Mouse (Mus musculus): ENCODE measurements around the gene Btg3. TPM values are rescaled to one million over a fixed set of nuclear protein-coding genes. Genes with fewer than 3 reads are reported as not detected.

Btg3 gene
- polyA plus RNA-seq, 1 experiment: 17.0 TPM

- Histone ChIP-seq H3K36me3 (ENCODE audit: control insufficient read depth, insufficient read depth) (no peaks in the 10 kb centered on the region), H3K4me3 (no peak overlapping the region), H3K4me2 (ENCODE audit: low read depth) (no peak overlapping the region), H3K27me3 (ENCODE audit: control insufficient read depth, insufficient read depth, insufficient read length) (no peaks in the 10 kb centered on the region), H3ac (ENCODE audit: control insufficient read depth, insufficient read length) (no peak overlapping the region), H3K79me2 (ENCODE audit: control insufficient read depth, insufficient read depth) (no peaks in the 10 kb centered on the region)
- TF ChIP-seq MYOG (IDR thresholded peaks at IDR 0.05; ENCODE audit: control insufficient read depth in 1 of 3, insufficient read depth in 1 of 3, insufficient read length in 2 of 3, low read depth in 2 of 3) (no peak), E2F4 (IDR thresholded peaks at IDR 0.05; ENCODE audit: insufficient read depth) (no peak), MYOD1 (IDR thresholded peaks at IDR 0.05; ENCODE audit: control insufficient read depth in 1 of 3, insufficient read length in 2 of 3, low read depth in 2 of 3) (no peak), TCF3 (IDR thresholded peaks at IDR 0.05; ENCODE audit: insufficient read length, low read depth) (no peak), TCF12 (IDR thresholded peaks at IDR 0.05; ENCODE audit: insufficient read depth, poor library complexity, severe bottlenecking) (no peak), REST (IDR thresholded peaks at IDR 0.05; ENCODE audit: insufficient read depth, insufficient read length) (no peak), POLR2A (IDR thresholded peaks at IDR 0.05; ENCODE audit: insufficient read length, low read depth) (no peak), USF1 (IDR thresholded peaks at IDR 0.05; ENCODE audit: low read depth) (no peak), CEBPB (IDR thresholded peaks at IDR 0.05; ENCODE audit: insufficient read depth, poor library complexity, severe bottlenecking) (no peak), SRF (IDR thresholded peaks at IDR 0.05; ENCODE audit: control insufficient read depth, insufficient read length, low read depth) (no peak), MAX (IDR thresholded peaks at IDR 0.05; ENCODE audit: low read depth) (no peak), POLR2AphosphoS2 (IDR thresholded peaks at IDR 0.05; ENCODE audit: insufficient read length, low read depth) (no peak)
Observed at GRCm38 (mm10) chr16:78316849-78317248, 60.1 kb downstream of the Btg3 start.

- H3K4me3 ChIP-seq: no peak overlapping the region
- no peak overlapping the region for H3ac ChIP-seq (ENCODE audit: control insufficient read depth, insufficient read length)
- no peaks in the 10 kb centered on the region for H3K79me2 ChIP-seq (ENCODE audit: control insufficient read depth, insufficient read depth)
- no peaks in the 10 kb centered on the region for H3K36me3 ChIP-seq (ENCODE audit: control insufficient read depth, insufficient read depth)
- H3K27me3 ChIP-seq (ENCODE audit: control insufficient read depth, insufficient read depth, insufficient read length): no peaks in the 10 kb centered on the region
- no peak overlapping the region for H3K4me2 ChIP-seq (ENCODE audit: low read depth)
- TF ChIP-seq SRF (IDR thresholded peaks at IDR 0.05; ENCODE audit: control insufficient read depth, insufficient read length, low read depth): no peak
- no peak for TF ChIP-seq REST (IDR thresholded peaks at IDR 0.05; ENCODE audit: insufficient read depth, insufficient read length)
- no peak for TF ChIP-seq POLR2AphosphoS2 (IDR thresholded peaks at IDR 0.05; ENCODE audit: insufficient read length, low read depth)
- TF ChIP-seq TCF3 (IDR thresholded peaks at IDR 0.05; ENCODE audit: insufficient read length, low read depth): no peak
- no peak for TF ChIP-seq CEBPB (IDR thresholded peaks at IDR 0.05; ENCODE audit: insufficient read depth, poor library complexity, severe bottlenecking)
- TF ChIP-seq MYOD1 (IDR thresholded peaks at IDR 0.05; ENCODE audit: control insufficient read depth in 1 of 3, insufficient read length in 2 of 3, low read depth in 2 of 3): no peak
- TF ChIP-seq TCF12 (IDR thresholded peaks at IDR 0.05; ENCODE audit: insufficient read depth, poor library complexity, severe bottlenecking): no peak
- no peak for TF ChIP-seq MAX (IDR thresholded peaks at IDR 0.05; ENCODE audit: low read depth)
- TF ChIP-seq MYOG (IDR thresholded peaks at IDR 0.05; ENCODE audit: control insufficient read depth in 1 of 3, insufficient read depth in 1 of 3, insufficient read length in 2 of 3, low read depth in 2 of 3): no peak
- TF ChIP-seq USF1 (IDR thresholded peaks at IDR 0.05; ENCODE audit: low read depth): no peak
- no peak for TF ChIP-seq POLR2A (IDR thresholded peaks at IDR 0.05; ENCODE audit: insufficient read length, low read depth)
- no peak for TF ChIP-seq E2F4 (IDR thresholded peaks at IDR 0.05; ENCODE audit: insufficient read depth)
Observed at GRCm38 (mm10) chr16:78314026-78314425, 63.0 kb downstream of the Btg3 start.

- H3K4me3 ChIP-seq: no peak overlapping the region
- H3K79me2 ChIP-seq (ENCODE audit: control insufficient read depth, insufficient read depth): no peaks in the 10 kb centered on the region
- no peaks in the 10 kb centered on the region for H3K27me3 ChIP-seq (ENCODE audit: control insufficient read depth, insufficient read depth, insufficient read length)
- no peak overlapping the region for H3K4me2 ChIP-seq (ENCODE audit: low read depth)
- no peak overlapping the region for H3ac ChIP-seq (ENCODE audit: control insufficient read depth, insufficient read length)
- TF ChIP-seq TCF3 (IDR thresholded peaks at IDR 0.05; ENCODE audit: insufficient read length, low read depth) (no peak), POLR2A (IDR thresholded peaks at IDR 0.05; ENCODE audit: insufficient read length, low read depth) (no peak), CEBPB (IDR thresholded peaks at IDR 0.05; ENCODE audit: insufficient read depth, poor library complexity, severe bottlenecking) (no peak), POLR2AphosphoS2 (IDR thresholded peaks at IDR 0.05; ENCODE audit: insufficient read length, low read depth) (no peak), MYOD1 (IDR thresholded peaks at IDR 0.05; ENCODE audit: control insufficient read depth in 1 of 3, insufficient read length in 2 of 3, low read depth in 2 of 3) (no peak), E2F4 (IDR thresholded peaks at IDR 0.05; ENCODE audit: insufficient read depth) (no peak), SRF (IDR thresholded peaks at IDR 0.05; ENCODE audit: control insufficient read depth, insufficient read length, low read depth) (no peak), REST (IDR thresholded peaks at IDR 0.05; ENCODE audit: insufficient read depth, insufficient read length) (no peak), MYOG (IDR thresholded peaks at IDR 0.05; ENCODE audit: control insufficient read depth in 1 of 3, insufficient read depth in 1 of 3, insufficient read length in 2 of 3, low read depth in 2 of 3) (no peak), TCF12 (IDR thresholded peaks at IDR 0.05; ENCODE audit: insufficient read depth, poor library complexity, severe bottlenecking) (no peak), USF1 (IDR thresholded peaks at IDR 0.05; ENCODE audit: low read depth) (no peak), MAX (IDR thresholded peaks at IDR 0.05; ENCODE audit: low read depth) (no peak)
- no peaks in the 10 kb centered on the region for H3K36me3 ChIP-seq (ENCODE audit: control insufficient read depth, insufficient read depth)
Observed at GRCm38 (mm10) chr16:78313135-78313887, 63.7 kb downstream of the Btg3 start.

- Histone ChIP-seq H3ac (ENCODE audit: control insufficient read depth, insufficient read length) (no peak overlapping the region), H3K4me3 (no peak overlapping the region), H3K36me3 (ENCODE audit: control insufficient read depth, insufficient read depth) (no peaks in the 10 kb centered on the region), H3K79me2 (ENCODE audit: control insufficient read depth, insufficient read depth) (no peaks in the 10 kb centered on the region), H3K4me2 (ENCODE audit: low read depth) (no peak overlapping the region), H3K27me3 (ENCODE audit: control insufficient read depth, insufficient read depth, insufficient read length) (no peaks in the 10 kb centered on the region)
- TF ChIP-seq E2F4 (IDR thresholded peaks at IDR 0.05; ENCODE audit: insufficient read depth) (no peak), TCF12 (IDR thresholded peaks at IDR 0.05; ENCODE audit: insufficient read depth, poor library complexity, severe bottlenecking) (no peak), POLR2A (IDR thresholded peaks at IDR 0.05; ENCODE audit: insufficient read length, low read depth) (no peak), MYOG (IDR thresholded peaks at IDR 0.05; ENCODE audit: control insufficient read depth in 1 of 3, insufficient read depth in 1 of 3, insufficient read length in 2 of 3, low read depth in 2 of 3) (no peak), REST (IDR thresholded peaks at IDR 0.05; ENCODE audit: insufficient read depth, insufficient read length) (no peak), CEBPB (IDR thresholded peaks at IDR 0.05; ENCODE audit: insufficient read depth, poor library complexity, severe bottlenecking) (no peak), TCF3 (IDR thresholded peaks at IDR 0.05; ENCODE audit: insufficient read length, low read depth) (no peak), POLR2AphosphoS2 (IDR thresholded peaks at IDR 0.05; ENCODE audit: insufficient read length, low read depth) (no peak), SRF (IDR thresholded peaks at IDR 0.05; ENCODE audit: control insufficient read depth, insufficient read length, low read depth) (no peak), MYOD1 (IDR thresholded peaks at IDR 0.05; ENCODE audit: control insufficient read depth in 1 of 3, insufficient read length in 2 of 3, low read depth in 2 of 3) (no peak), USF1 (IDR thresholded peaks at IDR 0.05; ENCODE audit: low read depth) (no peak), MAX (IDR thresholded peaks at IDR 0.05; ENCODE audit: low read depth) (no peak)
Observed at GRCm38 (mm10) chr16:78309258-78309657, 67.7 kb downstream of the Btg3 start.
